Mouse (Mus musculus) bone marrow, adult 2 months (tissue): Measurements from ENCODE around the gene Fzd7.

Source experiments
- CTCF ChIP-seq: fragments of 200-500 bp; IDR thresholded peaks from 2 replicates; pipeline ENCODE4 v1.5.1; 2011; ENCODE audit warnings: low read length, control low read depth; ENCODE audit not compliant: control insufficient read depth, insufficient read depth
- POLR2A ChIP-seq: fragments of 200-500 bp; IDR thresholded peaks from 2 replicates; pipeline ENCODE4 v1.6.1; 2011; ENCODE audit warnings: low read depth, mild to moderate bottlenecking, control low read depth, low read length, borderline replicate concordance; ENCODE audit not compliant: control insufficient read depth

DNA sequence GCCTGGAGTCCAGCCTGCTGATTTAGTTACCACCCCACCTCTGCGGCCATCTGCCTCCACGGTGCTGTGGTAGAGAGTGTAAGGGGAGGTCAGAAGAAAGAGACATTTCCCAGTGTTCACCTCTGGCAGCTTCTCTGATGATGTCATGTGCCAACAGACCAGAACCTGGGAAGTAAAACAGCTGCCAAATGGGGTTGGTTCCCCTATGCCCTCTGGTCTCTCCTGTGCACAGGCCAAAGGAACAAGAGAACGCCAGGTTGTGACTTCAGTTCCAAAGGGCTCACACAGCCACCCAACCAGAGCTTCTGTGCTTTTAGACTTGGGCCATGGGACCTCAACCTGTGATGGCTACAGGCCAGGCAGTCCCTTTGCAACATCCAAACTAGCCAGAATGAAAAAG lies 45.9 kb upstream of the Fzd7 start:
- TF ChIP-seq CTCF = no peak
- TF ChIP-seq POLR2A = no peak
